Mouse (Mus musculus) testis, postnatal 10 days (tissue): ENCODE measurements at regions not wholly inside any gene's neighbourhood (a gene's known extent, or its start where the extent isn't known, plus 50 kb on each side); places are given as distances from the start of the nearest gene placed in this dataset.
"Not testable (repeated sequence)": the region's sequence is repeated elsewhere in the genome, so short reads cannot be mapped to it uniquely, and the experiment has no call there.

ENCODE experiments used
- DNase-seq: peaks from one replicate; pipeline ENCODE4 v3.0.0; 2021; ENCODE audit warnings: low spot score

GRCm38 (mm10) chr6:37748296-37748980 is 122.2 kb upstream of the Trim24 start:
- DNase-seq, result peak; percentile 1

- DNase-seq, result peak; percentile 11
Observed at GRCm38 (mm10) chr6:37749016-37749415, 121.6 kb upstream of the Trim24 start.

GRCm38 (mm10) chr6:37750271-37750670 is 120.3 kb upstream of the Trim24 start:
- no peak for DNase-seq

GRCm38 (mm10) chr6:37751701-37752100 is 118.9 kb upstream of the Trim24 start:
- DNase-seq, result no peak

GRCm38 (mm10) chr6:37761003-37761402 is 109.6 kb upstream of the Trim24 start:
- not testable (repeated sequence) for DNase-seq

- no peak for DNase-seq
Observed at GRCm38 (mm10) chr6:37763036-37763435, 107.6 kb upstream of the Trim24 start.

GRCm38 (mm10) chr6:37767690-37768089 is 102.9 kb upstream of the Trim24 start:
- DNase-seq, result no peak

- no peak for DNase-seq
Observed at GRCm38 (mm10) chr6:37773294-37773693, 97.3 kb upstream of the Trim24 start.

GRCm38 (mm10) chr6:37775151-37775550 is 95.5 kb upstream of the Trim24 start:
- no peak for DNase-seq

- no peak for DNase-seq
Observed at GRCm38 (mm10) chr6:37779893-37780292, 90.7 kb upstream of the Trim24 start.

- no peak for DNase-seq
Observed at GRCm38 (mm10) chr6:37781894-37782293, 88.7 kb upstream of the Trim24 start.

GRCm38 (mm10) chr6:37785280-37785679 is 85.3 kb upstream of the Trim24 start:
- not testable (repeated sequence) for DNase-seq

- no peak for DNase-seq
Observed at GRCm38 (mm10) chr6:37785741-37786140, 84.9 kb upstream of the Trim24 start.

- DNase-seq, result not testable (repeated sequence)
Observed at GRCm38 (mm10) chr6:37787858-37788257, 82.8 kb upstream of the Trim24 start.

GRCm38 (mm10) chr6:37790878-37791277 is 79.7 kb upstream of the Trim24 start:
- DNase-seq, result no peak

- DNase-seq, result no peak
Observed at GRCm38 (mm10) chr6:37794211-37794610, 76.4 kb upstream of the Trim24 start.

GRCm38 (mm10) chr6:37795001-37795400 is 75.6 kb upstream of the Trim24 start:
- no peak for DNase-seq

- no peak for DNase-seq
Observed at GRCm38 (mm10) chr6:37803231-37803630, 67.4 kb upstream of the Trim24 start.

- not testable (repeated sequence) for DNase-seq
Observed at GRCm38 (mm10) chr6:37805896-37806295, 64.7 kb upstream of the Trim24 start.

- not testable (repeated sequence) for DNase-seq
Observed at GRCm38 (mm10) chr6:37806529-37807191, 64.0 kb upstream of the Trim24 start.

- DNase-seq, result not testable (repeated sequence)
Observed at GRCm38 (mm10) chr6:37815218-37815617, 55.4 kb upstream of the Trim24 start.
